Mouse (Mus musculus): Measurements from ENCODE around the gene Thrsp. TPM values are rescaled to one million over a fixed set of nuclear protein-coding genes. Genes with fewer than 3 reads are reported as not detected.
"Not testable (repeated sequence)": the region's sequence is repeated elsewhere in the genome, so short reads cannot be mapped to it uniquely, and the experiment has no call there.

The Thrsp gene
- polyA plus RNA-seq, 1 experiment = not detected

GRCm38 (mm10) chr7:97434517-97434916, 17.0 kb upstream of the Thrsp start:
- no peaks in the 10 kb centered on the region for H3K9me3 ChIP-seq
- no peaks in the 10 kb centered on the region for H3K27me3 ChIP-seq (replicated peaks)
- no peak for TF ChIP-seq GATA1 (IDR thresholded peaks at IDR 0.05; ENCODE audit: borderline replicate concordance, low read length)
- no peak for TF ChIP-seq FLI1 (IDR thresholded peaks at IDR 0.05; ENCODE audit: low read length)
- H3K4me3 ChIP-seq (replicated peaks) = no peak overlapping the region
- H3K4me1 ChIP-seq = peaks cover 6% of the 10 kb centered on the region; the same call in 1 of the 2 replicates
- no peaks in the 10 kb centered on the region for H3K36me3 ChIP-seq (replicated peaks; ENCODE audit: low read length)

DNA sequence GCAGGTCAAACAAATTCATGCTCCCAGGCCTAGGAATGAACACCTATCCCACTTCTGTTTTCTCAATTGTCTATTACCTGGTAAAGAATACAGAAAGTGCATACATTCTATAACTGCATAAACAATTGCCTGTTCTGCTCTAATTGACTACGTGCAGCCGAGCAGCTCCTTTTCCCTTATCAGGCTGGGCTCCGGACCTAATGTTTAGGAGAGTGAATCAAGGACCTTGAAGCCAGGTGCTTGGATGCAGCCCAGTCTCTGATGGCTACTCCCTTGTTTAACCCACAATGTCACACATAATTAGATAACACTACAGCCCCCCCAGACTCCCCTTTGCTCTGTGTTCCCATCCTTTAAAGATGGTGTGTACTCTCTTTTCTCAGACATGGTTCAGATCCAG, 16.0 kb upstream of the Thrsp start:
- H3K4me1 ChIP-seq; H3K4me3 ChIP-seq (replicated peaks); H3K9me3 ChIP-seq; H3K27me3 ChIP-seq (replicated peaks); H3K36me3 ChIP-seq (replicated peaks; ENCODE audit: low read length): not testable (repeated sequence)

DNA sequence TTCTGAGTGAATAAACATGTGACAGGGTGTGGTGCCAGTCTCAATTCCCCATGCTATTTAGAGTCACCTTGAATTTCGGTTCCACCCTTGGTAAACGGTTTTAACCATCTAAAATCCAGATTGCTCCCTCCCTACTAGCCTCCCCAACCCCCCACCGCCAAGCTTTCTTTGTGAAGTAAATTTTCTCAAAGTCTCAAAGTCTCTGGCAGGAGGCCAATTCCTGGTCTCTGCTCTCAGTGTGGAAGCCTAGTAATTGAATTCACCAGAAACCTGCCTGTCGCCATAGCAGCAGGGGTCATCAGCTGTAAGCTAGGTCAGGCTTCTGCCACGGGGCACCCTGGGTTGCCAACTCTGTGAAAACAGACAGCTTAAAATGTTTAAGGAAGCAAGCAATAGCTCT, 12.2 kb upstream of the Thrsp start:
- TF ChIP-seq GATA1 (IDR thresholded peaks at IDR 0.05; ENCODE audit: borderline replicate concordance, low read length) = no peak
- TF ChIP-seq FLI1 (IDR thresholded peaks at IDR 0.05; ENCODE audit: low read length) = no peak
- Histone ChIP-seq H3K36me3 (replicated peaks; ENCODE audit: low read length) (no peaks in the 10 kb centered on the region), H3K4me3 (replicated peaks) (no peak overlapping the region), H3K27me3 (replicated peaks) (no peaks in the 10 kb centered on the region), H3K4me1 (peaks cover 18% of the 10 kb centered on the region), H3K9me3 (no peaks in the 10 kb centered on the region)

DNA sequence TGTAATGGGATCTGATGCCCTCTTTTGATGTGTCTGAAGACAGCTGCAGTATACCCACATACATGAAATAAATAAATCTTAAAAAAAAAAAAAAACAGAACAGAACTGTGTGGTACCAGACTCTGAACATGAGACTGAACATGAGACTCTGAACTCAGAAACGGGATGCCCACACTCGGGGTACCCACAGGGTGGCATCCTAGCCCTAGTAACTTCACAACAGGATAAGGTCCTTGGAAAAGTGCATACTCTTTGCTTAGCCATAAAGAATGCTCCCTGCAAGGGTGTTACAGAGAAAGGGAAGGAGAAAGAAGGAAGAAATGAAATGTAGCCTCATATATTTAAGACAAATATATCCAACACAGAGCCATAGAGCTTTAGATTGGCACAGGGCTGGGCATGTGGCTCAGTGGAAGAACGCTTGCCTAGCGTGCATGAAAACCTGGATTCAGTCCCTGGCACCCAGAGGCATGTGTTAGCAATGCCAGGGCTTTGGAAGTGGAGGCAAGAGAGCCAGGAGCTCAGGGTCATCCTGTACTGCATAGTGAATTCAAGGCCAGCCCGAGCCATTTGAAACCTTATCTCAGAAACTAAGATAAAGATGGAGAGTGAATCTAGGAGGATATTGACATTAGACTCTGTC, 10.4 kb upstream of the Thrsp start:
- H3K36me3 ChIP-seq (replicated peaks; ENCODE audit: low read length) = no peaks in the 10 kb centered on the region
- TF ChIP-seq GATA1 (IDR thresholded peaks at IDR 0.05; ENCODE audit: borderline replicate concordance, low read length) (no peak), FLI1 (IDR thresholded peaks at IDR 0.05; ENCODE audit: low read length) (no peak)

DNA sequence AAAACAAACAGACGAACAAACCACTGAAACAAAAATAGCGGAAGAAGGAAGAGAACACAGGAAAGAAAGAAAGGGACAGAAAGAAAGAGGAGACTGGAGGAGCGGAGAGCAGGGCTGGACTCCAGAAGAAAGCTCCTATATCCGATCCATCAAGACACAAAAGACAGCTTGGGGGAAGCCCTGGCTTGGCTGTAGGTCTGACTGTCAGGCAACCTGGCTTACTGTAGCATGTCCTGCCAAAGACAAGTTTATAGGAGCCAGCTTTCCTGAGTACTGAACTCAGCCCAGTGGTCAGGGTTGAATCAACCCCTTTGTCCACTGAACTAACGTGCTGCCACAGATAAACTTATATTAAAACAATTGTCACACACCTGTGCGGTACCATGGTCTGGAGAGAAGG, 9.8 kb upstream of the Thrsp start:
- TF ChIP-seq GATA1 (IDR thresholded peaks at IDR 0.05; ENCODE audit: borderline replicate concordance, low read length) = no peak
- no peak for TF ChIP-seq FLI1 (IDR thresholded peaks at IDR 0.05; ENCODE audit: low read length)
- Histone ChIP-seq H3K4me3 (replicated peaks) (no peak overlapping the region), H3K36me3 (replicated peaks; ENCODE audit: low read length) (no peaks in the 10 kb centered on the region)

More for the DNA sequence above, 10.4 kb upstream of the Thrsp start:
- H3K4me3 ChIP-seq (replicated peaks) = no peak overlapping the region
- H3K27me3 ChIP-seq (replicated peaks) = peaks cover 7% of the 10 kb centered on the region
- H3K9me3 ChIP-seq = no peaks in the 10 kb centered on the region
- H3K4me1 ChIP-seq = peaks cover 13% of the 10 kb centered on the region

GRCm38 (mm10) chr7:97426566-97426965, 9.0 kb upstream of the Thrsp start:
- H3K4me1 ChIP-seq = peaks cover 18% of the 10 kb centered on the region
- H3K9me3 ChIP-seq = no peaks in the 10 kb centered on the region
- no peak for TF ChIP-seq FLI1 (IDR thresholded peaks at IDR 0.05; ENCODE audit: low read length)
- TF ChIP-seq GATA1 (IDR thresholded peaks at IDR 0.05; ENCODE audit: borderline replicate concordance, low read length) = no peak
- H3K36me3 ChIP-seq (replicated peaks; ENCODE audit: low read length) = no peaks in the 10 kb centered on the region
- peaks cover 10% of the 10 kb centered on the region for H3K27me3 ChIP-seq (replicated peaks)
- H3K4me3 ChIP-seq (replicated peaks) = no peak overlapping the region

More for the DNA sequence above, 9.8 kb upstream of the Thrsp start:
- Histone ChIP-seq H3K27me3 (replicated peaks) (peaks cover 10% of the 10 kb centered on the region), H3K4me1 (peaks cover 13% of the 10 kb centered on the region), H3K9me3 (no peaks in the 10 kb centered on the region)

- no peak for TF ChIP-seq FLI1 (IDR thresholded peaks at IDR 0.05; ENCODE audit: low read length)
- Histone ChIP-seq H3K9me3 (no peaks in the 10 kb centered on the region), H3K36me3 (replicated peaks; ENCODE audit: low read length) (no peaks in the 10 kb centered on the region), H3K4me1 (peaks cover 28% of the 10 kb centered on the region), H3K27me3 (replicated peaks) (peaks cover 10% of the 10 kb centered on the region), H3K4me3 (replicated peaks) (no peak overlapping the region)
These were observed 7.2 kb upstream of the Thrsp start for GRCm38 (mm10) chr7:97424621-97425245.

DNA sequence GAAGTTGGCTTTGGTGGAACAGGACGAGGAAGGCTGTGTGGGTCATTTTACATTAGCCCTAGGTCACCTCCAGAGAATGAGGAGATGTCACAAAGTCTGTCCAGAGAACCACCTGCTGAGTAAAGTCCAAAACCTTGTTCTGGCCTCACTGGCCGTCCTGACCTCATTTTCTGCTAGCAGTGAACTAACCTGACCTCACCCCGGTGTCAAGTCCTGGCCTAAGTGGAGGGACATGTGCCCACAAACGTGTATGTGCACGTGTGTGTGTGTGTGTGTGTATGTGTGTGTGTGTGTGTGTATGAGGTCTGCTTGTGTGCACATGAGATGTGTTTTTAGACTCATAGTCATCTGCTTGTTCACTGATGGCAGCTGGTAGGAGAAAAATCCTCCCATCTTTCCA, 6.2 kb upstream of the Thrsp start:
- H3K27me3 ChIP-seq (replicated peaks) = peaks cover 13% of the 10 kb centered on the region
- TF ChIP-seq FLI1 (IDR thresholded peaks at IDR 0.05; ENCODE audit: low read length) (no peak), GATA1 (IDR thresholded peaks at IDR 0.05; ENCODE audit: borderline replicate concordance, low read length) (no peak)
- no peaks in the 10 kb centered on the region for H3K36me3 ChIP-seq (replicated peaks; ENCODE audit: low read length)
- no peak overlapping the region for H3K4me3 ChIP-seq (replicated peaks)
- no peaks in the 10 kb centered on the region for H3K9me3 ChIP-seq
- peaks cover 33% of the 10 kb centered on the region for H3K4me1 ChIP-seq

GRCm38 (mm10) chr7:97420958-97421651, 3.6 kb upstream of the Thrsp start:
- peaks cover 31% of the 10 kb centered on the region for H3K27me3 ChIP-seq (replicated peaks)
- TF ChIP-seq FLI1 (IDR thresholded peaks at IDR 0.05; ENCODE audit: low read length) (no peak), GATA1 (IDR thresholded peaks at IDR 0.05; ENCODE audit: borderline replicate concordance, low read length) (no peak)

GRCm38 (mm10) chr7:97420406-97420805, 2.9 kb upstream of the Thrsp start:
- Histone ChIP-seq H3K4me1 (peaks cover 36% of the 10 kb centered on the region), H3K36me3 (replicated peaks; ENCODE audit: low read length) (no peaks in the 10 kb centered on the region), H3K27me3 (replicated peaks) (peaks cover 37% of the 10 kb centered on the region), H3K4me3 (replicated peaks) (no peak overlapping the region), H3K9me3 (no peaks in the 10 kb centered on the region)
- no peak for TF ChIP-seq GATA1 (IDR thresholded peaks at IDR 0.05; ENCODE audit: borderline replicate concordance, low read length)
- TF ChIP-seq FLI1 (IDR thresholded peaks at IDR 0.05; ENCODE audit: low read length) = no peak

More at GRCm38 (mm10) chr7:97420958-97421651, 3.6 kb upstream of the Thrsp start:
- H3K36me3 ChIP-seq (replicated peaks; ENCODE audit: low read length) = no peaks in the 10 kb centered on the region
- H3K4me1 ChIP-seq = peaks cover 36% of the 10 kb centered on the region
- no peak overlapping the region for H3K4me3 ChIP-seq (replicated peaks)
- no peaks in the 10 kb centered on the region for H3K9me3 ChIP-seq

All from megakaryocyte, embryonic 14.5 days (primary cell).